In the genomic region with DNA sequence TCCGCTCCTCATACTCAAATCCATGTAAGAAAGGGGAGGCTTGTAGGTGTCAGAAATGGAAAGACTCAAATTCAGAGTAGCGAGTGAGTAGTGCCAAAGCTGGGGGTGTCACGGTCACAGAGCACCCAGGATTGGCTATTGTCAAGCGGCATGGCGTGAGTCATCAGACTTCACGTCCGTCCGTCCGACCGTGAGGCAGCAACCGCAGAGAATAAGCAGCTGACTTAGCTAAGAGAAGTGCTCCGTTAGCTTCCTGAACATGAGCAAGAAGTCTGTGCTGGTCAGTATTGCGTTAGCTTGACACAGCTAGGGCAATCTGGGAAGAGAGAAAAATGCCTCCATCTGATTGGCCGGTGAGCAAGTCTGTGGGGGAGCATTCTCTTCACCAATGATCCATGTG, we compare ENCODE assay signal across 8 mouse cellular contexts.
DNase-seq lines count a peak whose midpoint lies in the region; TF ChIP-seq lines count a peak whose summit lies in the region.

No protein-coding gene starts in this region.

- TF ChIP-seq CTCF in spleen, adult 2 months (IDR thresholded peaks at IDR 0.05; ENCODE audit: extremely low read depth, insufficient read depth, insufficient read length, insufficient replicate concordance): no peak
- TF ChIP-seq CTCF in liver, adult 2 months (IDR thresholded peaks at IDR 0.05; ENCODE audit: low read depth, low read length): no peak

- peak in 1 of 2 experiments; percentile 33 for DNase-seq in spleen, adult 2 months (ENCODE audit: low read depth in 1 of 2, low spot score in 2 of 2)
- no peak for DNase-seq in spleen, adult 12 weeks (ENCODE audit: low spot score)
- DNase-seq in c-Kit-positive CD71-negative TER-119-negative erythroid progenitor cells, embryonic 14.5 days (ENCODE audit: low read depth): peak; percentile 68
- DNase-seq in liver, adult 2 months (ENCODE audit: extremely low read depth, low read depth, low spot score): peak; percentile 29
- peak; percentile 37 for DNase-seq in skeletal muscle tissue, adult 2 months (ENCODE audit: low read depth, low spot score)
- no peak for DNase-seq in cerebellum, adult 11 months
- no peak for DNase-seq in cerebellum, adult 18-20 months
- no peak for DNase-seq in left cerebral cortex, adult 18-20 months (ENCODE audit: low spot score in 2 of 2)

- no peaks in the 10 kb centered on the region; the same call in 1 of the 2 replicates for H3K4me1 ChIP-seq in spleen, adult 2 months (ENCODE audit: control insufficient read depth, insufficient read depth, insufficient read length)
- H3K4me1 ChIP-seq in liver, adult 2 months (ENCODE audit: control insufficient read depth, insufficient read depth, low read length): no peaks in the 10 kb centered on the region

- TF ChIP-seq POLR2A in spleen, adult 2 months (IDR thresholded peaks at IDR 0.05; ENCODE audit: low read depth, low read length): no peak
- TF ChIP-seq POLR2A in liver, adult 2 months (IDR thresholded peaks at IDR 0.05; ENCODE audit: extremely low read depth, insufficient read depth, low read length): no peak

- H3K79me2 ChIP-seq in liver, adult 2 months (ENCODE audit: control insufficient read depth, insufficient read depth, low read length): no peaks in the 10 kb centered on the region

- H3K27ac ChIP-seq in spleen, adult 2 months (ENCODE audit: insufficient read depth, low read length): no peak overlapping the region
- H3K27ac ChIP-seq in liver, adult 2 months (replicated peaks; ENCODE audit: insufficient read depth, low read depth, low read length): no peak overlapping the region; the same call in 1 of the 2 replicates

- 19% methylated on average over 14 of the region's 14 CpGs for WGBS in spleen, adult 2 months
- 64% methylated on average over 14 of the region's 14 CpGs for WGBS in liver, adult 2 months

- no peak overlapping the region for H3K9ac ChIP-seq in liver, adult 2 months (ENCODE audit: low read depth, low read length)

- H3K27me3 ChIP-seq in spleen, adult 2 months (ENCODE audit: control insufficient read depth, insufficient read depth, low read length): no peaks in the 10 kb centered on the region
- H3K27me3 ChIP-seq in liver, adult 2 months (ENCODE audit: control insufficient read depth, insufficient read depth, low read length): no peaks in the 10 kb centered on the region

- H3K36me3 ChIP-seq in spleen, adult 2 months (ENCODE audit: control insufficient read depth, insufficient read depth, low read length): no peaks in the 10 kb centered on the region
- H3K36me3 ChIP-seq in liver, adult 2 months (ENCODE audit: control insufficient read depth, insufficient read depth, low read length): no peaks in the 10 kb centered on the region

- H3K4me3 ChIP-seq in spleen, adult 2 months (ENCODE audit: extremely low read depth, insufficient read depth, insufficient read length): peak overlapping the region; percentile 50; the same call in 1 of the 2 replicates
- peak overlapping the region; percentile 3 for H3K4me3 ChIP-seq in liver, adult 2 months (ENCODE audit: insufficient read depth, low read depth, low read length)

Comparison
In these comparisons a context has a peak if more than half of its experiments do, and no peak if none do; other contexts are left out.
1. DNase-seq: peak in c-Kit-positive CD71-negative TER-119-negative erythroid progenitor cells, embryonic 14.5 days (single experiment), liver, adult 2 months (single experiment) and skeletal muscle tissue, adult 2 months (single experiment); none in spleen, adult 12 weeks (single experiment), cerebellum, adult 11 months (single experiment), cerebellum, adult 18-20 months (0 of 2) and left cerebral cortex, adult 18-20 months (0 of 2).